Mouse (Mus musculus): ENCODE measurements at regions not wholly inside any gene's neighbourhood (a gene's known extent, or its start where the extent isn't known, plus 50 kb on each side); places are given as distances from the start of the nearest gene placed in this dataset.

DNA sequence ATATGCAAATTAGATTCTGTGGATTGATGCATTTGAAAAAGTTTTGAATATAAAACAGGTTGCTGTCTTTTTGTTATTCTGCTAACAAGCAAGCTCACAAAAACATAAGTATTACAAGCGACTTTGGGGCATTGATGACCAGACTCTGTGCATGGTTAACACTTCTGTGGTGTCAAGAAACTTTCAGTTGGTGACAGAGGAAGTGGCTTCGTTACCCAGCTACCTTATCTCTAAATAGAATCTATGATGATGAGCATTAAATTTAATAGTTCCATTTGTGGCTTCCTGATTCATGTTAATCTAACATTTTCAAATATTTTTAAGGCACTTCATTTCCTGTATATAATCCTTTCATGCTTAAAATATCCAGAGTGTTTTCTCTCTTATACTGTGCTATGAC is 100.8 kb downstream of the Tm2d1 start:
- ATAC-seq (replicated peaks; ENCODE audit: low FRiP score, poor library complexity, severe bottlenecking), result no peak

DNA sequence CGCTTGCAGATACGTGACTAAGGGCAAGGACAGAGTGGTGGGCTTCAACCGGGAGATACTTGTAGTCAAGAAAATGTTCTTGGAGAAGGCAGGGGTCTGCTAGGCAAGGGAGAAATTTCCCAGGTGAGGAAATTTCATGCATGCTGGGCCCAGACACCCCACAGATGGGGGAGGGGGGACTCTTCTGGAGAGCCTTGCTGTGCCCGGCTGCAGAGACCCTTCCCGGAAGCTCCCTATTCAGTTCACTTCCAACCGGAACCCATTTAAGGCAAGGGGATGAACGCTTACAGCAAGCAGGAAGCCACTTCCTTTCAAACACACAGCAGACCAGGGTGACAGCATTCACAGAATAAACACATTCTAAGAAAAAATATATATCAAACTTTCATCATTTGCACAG is 124.8 kb downstream of the Tm2d1 start:
- no peak for ATAC-seq (replicated peaks; ENCODE audit: low FRiP score, poor library complexity, severe bottlenecking)

DNA sequence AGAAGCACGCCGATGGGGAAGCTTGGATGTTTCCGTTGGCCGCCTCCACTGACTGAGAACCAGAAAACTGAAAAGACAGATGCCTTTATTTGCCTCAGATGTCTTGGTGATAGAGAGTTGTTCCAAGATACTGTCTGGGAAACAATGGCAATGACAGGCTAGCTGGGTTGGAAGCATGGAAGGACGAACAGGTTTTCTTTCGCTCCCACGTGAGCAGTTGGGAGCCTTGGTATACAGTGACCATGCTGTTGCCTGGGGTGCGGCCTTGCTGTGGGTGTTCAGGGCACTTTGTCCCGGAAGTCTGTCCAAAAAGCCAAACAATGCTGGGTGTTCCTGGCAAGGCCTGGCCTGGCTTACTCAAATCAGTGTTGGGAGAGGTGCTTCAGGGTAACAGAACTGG is 125.4 kb downstream of the Tm2d1 start:
- no peak for ATAC-seq (replicated peaks; ENCODE audit: low FRiP score, poor library complexity, severe bottlenecking)

DNA sequence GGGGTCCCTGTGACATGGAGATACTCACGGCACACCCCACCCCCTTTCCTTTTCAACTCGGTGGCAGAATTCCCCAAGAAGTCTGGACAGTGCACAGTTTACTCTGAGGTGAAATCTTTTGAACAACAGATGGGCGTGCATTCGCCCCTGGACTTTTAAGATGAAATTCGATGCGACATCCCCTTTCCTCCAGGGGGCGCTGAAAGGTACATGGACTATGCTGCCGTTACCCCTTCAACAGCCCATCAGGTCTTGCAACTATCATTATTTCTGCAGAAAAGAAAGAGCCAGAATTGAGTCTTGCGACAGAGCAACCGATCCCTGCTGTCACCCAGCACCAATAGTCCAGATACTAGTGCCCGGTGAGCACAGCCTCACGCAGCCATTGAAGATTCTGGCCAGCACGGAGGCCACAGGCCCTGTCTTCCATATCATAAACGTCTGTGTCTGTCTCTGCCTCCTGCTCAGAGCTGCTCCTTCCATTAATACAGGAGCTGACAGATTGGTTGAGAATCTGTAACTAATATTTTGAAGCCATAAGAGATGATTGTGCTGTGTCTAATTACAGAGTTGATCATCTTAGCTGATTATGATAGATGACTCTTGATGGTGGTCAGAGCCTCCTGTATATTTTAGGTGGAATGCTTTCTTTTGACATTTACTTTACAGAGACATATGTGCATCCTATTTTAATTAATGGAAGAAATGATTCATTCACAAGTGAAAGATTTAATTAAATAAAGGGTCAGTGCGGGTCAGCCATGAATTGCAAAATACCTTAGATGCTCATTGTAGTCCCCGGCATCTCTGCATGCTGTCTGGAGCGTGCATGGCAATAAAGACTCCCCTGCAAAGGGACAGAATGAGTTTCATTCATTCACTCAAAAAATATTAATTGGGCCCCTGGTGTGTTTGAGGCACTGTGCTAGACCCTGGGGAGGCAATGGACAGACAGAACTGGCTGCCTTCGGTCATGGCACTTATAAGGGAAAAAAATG is 128.0 kb downstream of the Tm2d1 start:
- no peak for ATAC-seq (replicated peaks; ENCODE audit: low FRiP score, poor library complexity, severe bottlenecking)

DNA sequence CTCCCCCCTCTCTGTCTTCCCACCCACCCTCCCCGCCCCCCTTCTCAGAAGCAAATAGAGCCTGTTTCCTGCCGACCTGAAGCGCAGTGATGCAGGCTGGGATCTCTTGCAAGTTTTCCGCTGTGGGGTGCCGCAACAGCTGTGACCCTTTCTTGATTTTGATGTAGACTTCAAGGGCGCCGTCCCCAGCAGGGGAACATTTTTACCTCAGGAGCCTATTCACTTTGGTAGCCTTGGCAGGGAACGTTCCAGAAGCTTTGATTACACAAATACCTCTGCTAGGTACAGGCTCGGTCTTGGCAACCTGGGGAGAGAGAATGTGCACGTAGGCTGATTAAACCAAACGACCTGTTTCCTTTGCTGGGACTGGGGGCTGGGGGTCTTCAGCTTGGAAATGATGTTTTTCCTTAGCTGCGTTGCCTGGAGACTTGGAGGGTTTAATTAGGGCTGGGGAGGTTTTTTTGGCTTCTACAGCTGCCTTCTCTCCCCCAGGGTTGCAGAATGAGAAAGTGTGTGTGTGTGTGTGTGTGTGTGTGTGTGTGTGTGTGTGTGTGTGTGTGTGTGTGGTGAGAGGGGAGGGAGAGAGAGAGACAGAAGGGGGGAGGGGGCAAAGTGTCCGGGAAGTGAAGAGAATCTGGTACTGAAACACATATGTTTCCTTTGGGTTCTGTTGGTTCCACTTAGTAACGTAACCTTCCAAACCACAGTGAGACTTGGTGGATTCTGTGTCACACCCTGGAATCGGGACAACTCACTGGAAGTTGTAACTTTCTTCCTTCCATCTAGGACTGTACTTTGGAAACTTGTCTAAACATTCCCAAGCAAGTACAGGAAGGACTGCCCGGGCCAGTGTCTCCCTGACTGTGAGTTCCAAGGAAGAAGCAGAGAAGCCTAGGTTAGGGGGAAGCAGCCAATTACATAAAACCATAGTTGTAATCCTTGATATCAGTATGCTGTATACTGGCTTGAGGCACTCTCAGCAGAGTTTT is 138.9 kb downstream of the Tm2d1 start:
- no peak for ATAC-seq (replicated peaks; ENCODE audit: low FRiP score, poor library complexity, severe bottlenecking)

DNA sequence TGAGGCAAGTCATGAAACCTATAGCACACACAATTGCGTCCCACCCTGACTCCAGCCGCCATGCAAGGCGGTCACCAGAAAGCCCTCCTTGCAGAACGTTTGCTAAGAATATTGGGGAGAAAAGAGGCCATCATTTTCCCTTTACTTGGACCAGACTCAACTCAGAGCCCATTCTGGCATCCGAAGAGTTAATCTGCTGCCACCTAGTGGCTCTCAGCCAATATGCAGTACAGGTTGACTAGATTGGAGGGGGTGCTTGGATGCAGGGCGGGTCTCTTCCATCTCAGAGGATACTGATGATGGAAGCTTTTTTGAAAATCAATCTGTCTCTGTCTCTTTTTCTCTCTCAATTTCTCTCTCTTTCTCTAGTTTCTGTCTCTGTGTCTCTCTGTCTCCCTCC is 139.6 kb downstream of the Tm2d1 start:
- peak; percentile 73 for ATAC-seq (replicated peaks; ENCODE audit: low FRiP score, poor library complexity, severe bottlenecking)

DNA sequence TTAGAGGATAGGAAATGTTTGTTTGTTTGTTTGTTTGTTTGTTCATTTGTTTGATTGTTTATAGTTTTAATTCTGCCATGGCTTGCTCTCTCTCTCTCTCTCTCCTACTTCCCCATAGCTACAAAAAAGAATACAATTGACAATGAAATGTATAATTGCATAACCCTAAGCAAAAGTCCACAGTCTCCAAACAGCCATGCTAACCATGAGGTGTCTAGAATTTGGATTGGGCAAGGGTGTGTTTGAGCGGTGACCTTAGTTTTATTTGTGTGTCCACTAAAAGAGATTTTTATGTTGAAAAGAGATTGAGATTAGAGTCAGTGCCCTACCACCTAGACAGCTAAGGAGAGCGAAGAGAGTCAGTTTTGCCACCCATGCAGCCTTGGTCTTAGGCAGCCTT is 141.2 kb downstream of the Tm2d1 start:
- ATAC-seq (replicated peaks; ENCODE audit: low FRiP score, poor library complexity, severe bottlenecking), result no peak

DNA sequence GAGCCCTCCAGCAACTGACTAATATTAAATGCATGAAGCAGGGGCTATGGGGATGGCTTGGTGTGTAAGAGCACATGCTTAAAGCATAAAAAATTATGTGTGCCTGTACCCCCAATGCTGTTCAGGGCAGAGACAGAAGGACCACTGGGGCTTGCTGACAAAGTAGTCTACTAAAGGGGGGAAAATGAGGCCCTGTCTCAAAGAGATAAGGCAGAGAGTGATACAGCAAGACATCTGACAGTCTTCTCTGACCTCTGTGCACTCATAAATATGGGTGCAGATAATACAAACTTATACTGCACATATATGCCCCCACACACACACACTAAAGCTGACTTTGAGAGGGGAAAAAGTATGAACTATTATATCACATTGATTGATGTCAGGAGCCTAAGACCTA is 142.8 kb downstream of the Tm2d1 start:
- peak; percentile 47 for ATAC-seq (replicated peaks; ENCODE audit: low FRiP score, poor library complexity, severe bottlenecking)

DNA sequence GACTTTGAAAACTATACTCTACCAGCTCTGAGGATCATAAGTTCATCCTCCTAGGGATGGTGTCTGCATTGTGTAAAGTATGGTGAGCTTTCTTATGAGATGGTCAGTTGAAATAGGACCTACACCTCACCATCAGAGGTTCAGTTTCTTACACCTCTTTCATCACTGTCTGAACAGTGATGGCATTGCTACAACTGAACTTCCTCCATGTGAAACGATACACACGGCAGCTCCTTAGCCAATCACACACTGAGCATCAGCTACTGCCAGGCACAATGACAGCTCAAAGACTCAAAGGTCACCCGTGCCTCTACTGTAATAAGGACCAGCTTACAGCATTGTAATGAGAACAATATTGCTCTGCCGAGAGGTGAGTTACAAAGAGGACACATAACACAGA is 145.0 kb downstream of the Tm2d1 start:
- ATAC-seq (replicated peaks; ENCODE audit: low FRiP score, poor library complexity, severe bottlenecking), result no peak

DNA sequence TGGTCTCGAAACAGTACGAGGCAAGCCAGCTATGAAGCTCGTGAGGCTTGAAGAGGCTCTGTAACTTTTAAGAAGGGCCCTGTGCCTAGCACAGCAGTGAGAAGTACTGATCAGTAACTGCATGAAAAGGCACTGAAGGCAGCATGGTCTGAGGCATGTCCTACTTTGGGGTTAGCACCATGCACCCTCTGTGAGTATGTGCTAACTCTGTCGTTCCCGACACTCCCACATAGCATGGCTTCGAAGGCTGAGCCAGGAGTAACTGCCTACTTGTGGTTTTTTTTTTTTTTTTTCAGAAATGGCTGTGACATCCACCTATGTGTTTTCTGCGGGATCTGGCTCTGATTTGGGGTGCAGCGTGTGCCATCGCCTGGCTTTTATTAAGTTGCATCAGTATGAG is 145.6 kb downstream of the Tm2d1 start:
- no peak for ATAC-seq (replicated peaks; ENCODE audit: low FRiP score, poor library complexity, severe bottlenecking)

DNA sequence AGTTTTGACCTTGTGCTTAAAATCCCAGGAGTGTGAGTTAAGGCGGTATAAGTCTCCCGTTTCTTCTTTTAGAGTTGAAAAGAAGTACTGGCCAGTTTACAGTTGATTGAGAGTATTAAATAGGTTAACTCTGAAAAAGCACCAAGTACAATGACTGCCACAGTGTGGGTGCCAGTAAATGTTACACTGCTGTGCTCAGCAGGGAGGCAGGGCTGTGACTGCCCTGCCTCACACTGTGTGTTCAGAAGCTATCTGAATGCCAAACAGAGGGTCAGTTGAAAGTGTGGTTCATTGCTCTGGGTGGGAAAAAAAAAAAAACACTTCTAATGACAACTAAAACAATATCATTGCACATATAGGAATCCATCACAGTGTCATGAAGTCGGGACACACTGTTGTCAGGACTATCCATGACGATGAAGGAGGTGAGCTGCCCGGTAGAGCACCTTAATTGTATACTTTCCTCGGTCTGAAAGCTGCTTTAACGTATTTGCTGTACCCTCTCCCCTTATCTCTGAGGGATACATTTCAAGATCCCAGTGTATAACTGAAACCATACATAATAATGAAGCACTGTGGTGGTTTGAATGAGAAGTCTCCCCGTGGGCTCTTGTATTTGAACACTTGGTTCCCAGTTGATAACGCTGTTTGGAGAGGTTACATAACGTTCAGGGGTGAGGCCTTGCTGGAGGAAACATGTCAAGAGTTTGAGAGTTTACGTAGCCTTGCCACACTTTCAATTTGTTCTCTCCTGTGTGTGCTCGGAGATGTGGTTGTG is 146.9 kb downstream of the Tm2d1 start:
- peak; percentile 63 for ATAC-seq (replicated peaks; ENCODE audit: low FRiP score, poor library complexity, severe bottlenecking)

DNA sequence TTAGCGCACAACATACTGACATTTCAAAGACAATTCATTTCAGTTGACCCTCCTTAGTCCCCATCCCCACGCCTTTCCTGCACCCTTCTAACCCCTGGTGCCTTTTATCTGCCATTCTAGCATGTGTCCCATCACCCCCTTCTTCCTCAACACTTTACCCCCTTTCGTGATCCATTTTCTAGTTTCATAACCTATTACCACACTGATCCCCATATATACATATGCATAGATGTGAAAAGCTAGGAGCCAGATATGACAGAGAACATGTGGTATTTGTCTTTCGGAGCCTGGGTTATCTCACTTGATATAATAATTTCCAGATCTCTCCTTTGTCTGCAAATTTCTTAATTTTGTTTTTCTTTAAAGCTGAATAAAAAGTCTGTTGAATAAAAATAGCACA is 154.9 kb downstream of the Tm2d1 start:
- no peak for ATAC-seq (replicated peaks; ENCODE audit: low FRiP score, poor library complexity, severe bottlenecking)

DNA sequence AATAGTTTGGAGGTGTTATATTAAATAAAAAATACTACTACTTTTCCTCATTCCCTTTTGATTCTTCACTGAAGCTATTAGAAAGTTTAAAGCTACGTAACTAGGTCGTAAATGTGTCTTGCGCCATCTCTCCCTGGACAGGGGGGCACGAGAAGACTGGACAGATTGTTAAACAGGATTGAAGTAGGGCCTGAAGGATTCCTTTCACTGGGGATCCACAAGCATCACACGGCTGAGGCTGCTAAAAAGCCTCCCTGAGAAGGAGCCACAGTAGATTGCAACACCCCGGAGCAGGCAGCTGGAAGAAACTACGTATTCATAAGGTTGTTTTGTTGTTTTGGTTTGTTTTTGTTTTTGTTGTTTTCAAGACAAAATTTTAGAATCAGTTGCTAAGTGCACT is 158.7 kb downstream of the Tm2d1 start:
- ATAC-seq (replicated peaks; ENCODE audit: low FRiP score, poor library complexity, severe bottlenecking), result no peak

DNA sequence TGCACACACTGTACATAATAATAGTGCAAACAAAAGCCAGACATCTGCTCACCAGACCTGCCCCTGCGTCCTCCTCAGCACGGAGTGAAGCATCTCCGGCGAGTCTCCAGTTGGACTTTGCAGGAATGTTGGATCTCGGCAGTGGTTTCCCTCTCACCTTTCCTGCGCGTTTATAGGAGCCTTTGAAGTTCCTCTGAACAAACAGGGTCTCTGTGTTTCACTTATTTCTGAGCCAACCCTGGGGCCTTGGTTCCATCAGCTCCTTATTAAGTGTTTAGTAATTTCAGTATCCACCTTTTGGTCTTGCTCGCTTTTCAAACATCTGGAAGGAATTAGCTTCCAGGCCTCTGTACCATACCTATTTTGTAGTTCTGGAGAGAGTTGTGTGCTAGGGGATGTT is 159.7 kb downstream of the Tm2d1 start:
- no peak for ATAC-seq (replicated peaks; ENCODE audit: low FRiP score, poor library complexity, severe bottlenecking)

DNA sequence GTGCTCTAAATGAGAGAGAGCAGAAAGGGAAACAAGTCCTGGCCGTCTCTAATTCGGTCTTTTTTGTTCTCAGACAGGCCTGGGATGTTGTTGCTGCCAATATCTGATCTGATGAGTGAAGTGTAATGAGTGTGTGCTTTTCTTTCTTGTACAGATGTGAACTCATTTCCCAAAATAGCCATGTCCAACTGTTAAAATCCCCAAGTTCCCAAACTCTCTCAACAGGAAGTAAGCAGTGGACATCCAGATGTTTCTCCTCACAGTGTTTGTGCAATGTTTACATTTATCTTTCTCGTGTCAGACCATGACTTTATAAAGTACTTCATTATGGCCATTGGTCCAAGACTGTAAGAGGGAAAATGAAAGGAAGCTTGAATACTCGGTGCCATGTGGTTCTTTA is 161.5 kb downstream of the Tm2d1 start:
- ATAC-seq (replicated peaks; ENCODE audit: low FRiP score, poor library complexity, severe bottlenecking), result no peak

DNA sequence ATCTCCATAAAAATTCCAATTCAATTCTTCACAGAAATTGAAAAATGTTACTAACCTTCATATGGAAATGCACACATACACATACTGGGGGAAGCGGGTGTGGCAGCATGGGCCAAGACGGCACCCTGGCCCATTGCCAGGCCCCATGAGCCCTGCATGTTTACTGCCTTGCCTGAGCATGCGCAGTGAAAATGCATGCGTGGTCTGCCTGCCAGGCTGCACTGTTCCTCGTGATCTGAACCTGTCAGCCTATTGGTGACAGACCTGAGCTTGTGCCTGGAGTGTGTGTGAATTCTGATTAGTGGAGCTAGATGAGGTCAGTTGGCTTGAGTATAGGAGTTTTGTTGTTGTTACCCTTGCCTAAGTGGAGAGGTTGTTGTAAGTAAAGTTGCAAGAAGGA is 167.9 kb downstream of the Tm2d1 start:
- peak; percentile 91 for ATAC-seq (replicated peaks; ENCODE audit: low FRiP score, poor library complexity, severe bottlenecking)

DNA sequence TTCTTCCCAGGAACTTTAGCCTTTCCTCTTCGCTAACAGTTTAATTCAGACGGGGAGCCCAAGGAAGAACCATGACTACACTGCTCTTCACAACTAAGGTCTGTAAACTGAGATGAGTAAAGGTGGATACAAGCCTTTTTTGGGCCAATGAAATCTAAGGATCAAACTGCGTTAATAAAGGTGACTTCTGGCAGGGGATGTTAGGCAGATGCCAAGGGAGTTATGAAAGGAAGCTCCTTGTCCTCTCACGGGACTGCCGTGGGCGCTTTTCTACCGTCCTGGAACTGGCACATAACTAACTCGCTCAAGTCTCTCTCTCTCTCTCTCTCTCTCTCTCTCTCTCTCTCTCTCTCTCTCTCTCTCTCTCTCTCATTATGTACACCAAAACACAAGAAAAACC is 175.7 kb downstream of the Tm2d1 start:
- ATAC-seq (replicated peaks; ENCODE audit: low FRiP score, poor library complexity, severe bottlenecking), result no peak

DNA sequence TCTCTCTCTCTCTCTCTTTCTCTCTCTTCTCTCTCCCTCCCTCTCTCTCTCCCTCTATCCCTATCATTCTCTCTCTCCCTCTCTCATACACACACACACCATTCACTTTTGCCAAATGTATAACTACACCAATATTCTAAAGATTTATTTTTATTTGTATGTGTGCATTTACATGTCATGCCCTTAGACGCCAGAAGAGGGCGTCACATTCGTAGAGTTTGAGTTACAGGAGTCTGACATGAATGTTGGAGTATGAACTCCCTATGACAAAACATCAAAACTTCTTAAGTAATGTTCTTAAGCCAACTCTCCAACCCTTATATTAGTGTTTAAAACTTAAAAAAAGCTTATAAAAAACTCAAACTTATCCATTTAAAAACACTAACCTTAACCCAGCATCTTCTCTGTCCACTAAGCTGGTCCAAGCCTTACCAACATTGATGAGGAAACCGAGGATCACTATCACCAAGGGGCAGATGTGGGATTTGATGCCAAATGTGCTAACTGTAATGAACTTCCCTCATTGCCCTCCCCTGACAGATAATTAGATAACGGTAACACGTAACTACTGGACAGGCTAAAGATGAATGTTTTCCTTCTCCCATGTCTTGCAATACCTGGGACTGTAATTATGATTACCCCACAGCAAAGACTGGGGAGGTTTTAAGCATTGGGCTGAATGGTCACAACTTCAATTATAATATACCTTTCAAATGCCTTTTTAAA is 176.7 kb downstream of the Tm2d1 start:
- ATAC-seq (replicated peaks; ENCODE audit: low FRiP score, poor library complexity, severe bottlenecking), result no peak

DNA sequence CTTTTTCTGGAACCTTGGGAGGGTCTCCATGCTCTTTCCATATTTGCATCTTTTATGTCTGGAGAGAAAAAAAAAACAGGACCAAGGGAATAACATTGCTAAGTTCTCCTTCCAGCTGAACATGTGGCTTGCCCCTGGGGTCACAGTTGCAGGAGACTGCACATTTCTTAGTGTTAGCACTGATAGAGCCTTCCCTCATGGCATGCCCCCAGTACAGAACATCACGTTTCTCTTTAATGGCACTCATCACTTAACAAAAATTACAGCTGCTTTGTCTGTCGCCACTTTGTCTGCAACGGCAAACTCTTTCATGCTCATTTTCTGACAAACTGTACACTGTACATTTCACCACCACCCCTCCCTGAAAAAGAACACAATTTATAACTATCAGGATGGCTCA is 180.0 kb downstream of the Tm2d1 start:
- no peak for ATAC-seq (replicated peaks; ENCODE audit: low FRiP score, poor library complexity, severe bottlenecking)
